Mouse (Mus musculus) adrenal gland, adult (tissue): ENCODE results near the gene Mdc1.

Experiments used
- DNase-seq, 2 experiments: peaks; one replicate each; pipeline ENCODE4 v3.0.0; 2022 to 2023; ENCODE audit warnings: low spot score in 1 of 2; ENCODE audit not compliant: inconsistent age in 2 of 2

The Mdc1 gene

DNA sequence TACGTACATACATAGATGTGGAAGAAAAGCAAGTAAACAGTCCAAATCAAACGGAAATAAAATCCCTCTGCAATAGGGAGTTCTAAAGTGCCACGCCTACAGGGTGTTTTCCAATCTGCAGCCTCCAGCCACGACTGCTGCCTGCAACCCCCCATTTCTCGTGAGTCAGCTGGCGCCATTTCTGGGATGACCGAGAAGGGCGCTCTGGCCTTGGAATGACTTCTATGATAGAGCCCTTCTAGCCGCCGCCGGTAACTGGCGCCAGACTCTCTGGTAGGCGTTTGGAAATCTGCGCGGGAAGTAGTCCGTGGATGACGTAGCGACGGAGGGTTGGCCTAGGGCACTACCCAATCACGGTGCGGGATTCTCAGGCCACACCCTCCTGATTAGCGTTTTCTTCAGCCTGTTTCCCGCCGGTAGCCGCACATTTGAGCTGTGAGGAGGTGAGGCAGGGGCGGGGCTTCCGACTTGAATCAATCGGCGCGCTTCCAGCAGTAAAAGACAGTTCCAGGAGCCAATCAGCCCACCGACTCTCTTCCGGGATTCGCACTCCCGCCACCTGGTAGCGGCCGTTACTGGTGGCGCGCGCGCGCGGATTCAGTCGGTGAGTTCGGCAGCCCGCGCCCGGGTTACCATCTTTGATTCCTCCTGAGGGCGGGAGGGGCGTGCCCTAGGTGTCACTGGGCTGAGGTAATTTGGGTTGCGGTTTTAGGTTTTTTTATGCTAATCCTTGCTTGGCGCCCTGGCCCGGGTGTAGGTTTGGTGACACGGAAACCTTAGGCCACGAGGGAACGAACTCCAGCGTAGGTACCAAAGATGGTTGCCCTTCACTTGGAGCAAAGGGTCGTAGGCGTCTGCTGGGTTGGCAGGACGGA, at the start of gene Mdc1:
Gene Mdc1, plus strand, starts transcription at position 440 of the 875 bp plus-strand sequence.
- DNase-seq: peak; percentile 100

DNA sequence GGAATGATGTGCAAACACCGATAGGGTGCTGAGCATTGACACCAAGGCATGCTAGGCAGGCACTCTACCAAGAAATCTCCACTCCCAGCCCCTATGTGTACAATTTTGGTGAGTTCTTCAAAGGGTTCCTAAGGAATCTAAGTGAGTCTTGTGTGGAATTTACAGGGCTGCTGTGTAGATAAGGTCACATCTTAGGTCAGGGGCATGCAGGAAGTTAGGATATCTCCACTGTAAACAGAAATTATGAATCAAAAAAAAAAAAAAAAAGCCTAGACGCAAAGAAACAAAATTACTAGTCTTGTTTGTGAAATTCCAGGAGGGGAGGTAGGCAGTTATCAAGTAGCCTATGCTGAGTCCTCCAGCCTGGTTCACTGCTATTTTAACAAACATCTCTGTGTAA, 48.5 kb upstream of the Mdc1 start:
- DNase-seq: no peak

DNA sequence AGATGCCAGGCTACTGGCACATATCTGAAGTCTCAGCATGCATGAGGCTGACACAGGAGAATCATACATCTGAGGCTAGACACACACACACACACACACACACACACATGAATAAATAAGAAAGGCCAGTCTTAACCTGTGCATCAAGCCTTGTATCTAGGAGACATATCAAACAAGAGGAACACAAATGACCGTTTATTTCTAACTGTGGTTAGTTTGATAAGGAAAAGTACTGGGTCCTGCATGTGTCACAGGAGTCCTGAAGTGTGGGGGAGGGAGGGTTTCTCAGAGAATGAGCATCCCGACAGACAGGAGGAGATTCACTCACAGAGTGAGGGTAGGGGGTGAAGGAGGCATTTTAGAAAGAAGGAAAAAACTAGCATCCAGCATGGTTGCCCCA, 46.2 kb upstream of the Mdc1 start:
- no peak for DNase-seq

DNA sequence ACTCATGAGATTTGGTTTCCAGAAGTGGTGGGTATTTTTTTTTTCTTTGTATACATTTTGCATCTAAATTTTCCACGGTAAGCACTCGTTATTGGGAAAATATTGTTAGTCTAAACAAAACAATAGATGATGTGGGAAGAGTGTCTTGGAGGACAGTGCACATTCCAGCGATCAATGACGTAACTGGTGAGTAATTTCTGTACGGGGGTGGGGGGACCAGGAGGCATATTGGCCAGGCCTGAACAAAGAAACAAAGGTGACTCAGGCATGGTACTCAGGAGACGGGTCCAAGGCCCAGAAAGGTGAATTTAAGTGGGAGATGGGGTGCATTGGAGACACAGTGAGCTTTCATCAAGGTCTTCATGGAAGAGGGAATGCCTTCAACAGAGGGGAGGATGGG, 45.7 kb upstream of the Mdc1 start:
- DNase-seq: no peak

DNA sequence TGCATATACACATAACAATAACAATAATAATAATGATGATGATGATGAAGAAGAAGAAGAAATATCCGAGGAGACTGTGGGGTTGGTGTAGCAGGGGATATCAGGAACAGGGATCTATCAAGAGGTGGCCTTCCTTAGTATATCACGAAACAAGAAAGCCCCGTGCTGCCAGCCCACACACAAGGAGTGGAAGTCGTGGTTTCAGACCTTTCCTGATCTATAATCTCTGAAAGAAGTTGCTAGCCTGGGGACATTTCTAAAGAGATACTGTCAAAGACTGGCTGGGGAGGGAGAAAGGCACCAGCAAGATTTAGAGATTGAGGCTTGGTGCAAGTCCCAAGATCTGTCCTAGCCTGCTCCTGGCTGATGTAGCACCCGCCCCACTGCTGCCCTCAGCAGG, 44.5 kb upstream of the Mdc1 start:
- DNase-seq: no peak

DNA sequence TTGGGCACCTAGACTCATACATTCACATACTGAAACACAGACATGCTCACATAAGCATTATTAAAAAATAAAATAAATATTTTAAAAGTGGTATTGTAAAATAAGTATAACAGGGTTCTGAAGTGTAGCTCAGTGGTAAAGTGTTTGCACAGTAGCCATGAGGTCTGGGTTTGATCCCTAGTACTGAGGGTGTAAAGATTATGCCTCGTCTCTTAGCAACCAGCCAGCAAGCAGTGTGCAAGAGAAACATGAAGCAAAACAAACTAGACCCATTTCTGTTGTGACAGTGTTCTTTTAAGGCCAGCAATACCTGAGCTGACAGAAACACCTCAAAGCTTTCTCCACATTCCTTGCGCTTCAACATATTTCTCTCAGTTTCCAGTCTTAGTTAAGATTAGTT, 40.4 kb upstream of the Mdc1 start:
- no peak for DNase-seq

DNA sequence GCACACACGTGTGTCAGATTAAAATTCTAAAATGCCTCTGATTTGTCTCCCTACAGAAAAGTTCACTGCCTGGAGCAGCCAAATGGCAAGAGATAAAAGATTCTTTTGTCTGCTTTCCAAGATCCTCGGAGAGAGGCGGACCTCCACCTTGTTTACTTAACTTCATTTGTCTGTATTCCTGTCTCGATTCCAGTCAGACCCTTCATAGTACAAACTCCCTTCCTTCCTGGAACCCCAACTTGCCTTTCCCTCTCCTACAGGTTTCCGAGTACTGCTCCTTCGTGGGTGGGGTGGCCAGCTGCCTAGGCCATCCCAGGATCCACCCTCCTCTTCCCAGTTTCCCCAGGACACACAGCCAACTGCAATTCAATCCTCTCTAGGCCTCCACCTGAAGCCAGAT, 38.3 kb upstream of the Mdc1 start:
- peak in 1 of 2 experiments; percentile 74 for DNase-seq

DNA sequence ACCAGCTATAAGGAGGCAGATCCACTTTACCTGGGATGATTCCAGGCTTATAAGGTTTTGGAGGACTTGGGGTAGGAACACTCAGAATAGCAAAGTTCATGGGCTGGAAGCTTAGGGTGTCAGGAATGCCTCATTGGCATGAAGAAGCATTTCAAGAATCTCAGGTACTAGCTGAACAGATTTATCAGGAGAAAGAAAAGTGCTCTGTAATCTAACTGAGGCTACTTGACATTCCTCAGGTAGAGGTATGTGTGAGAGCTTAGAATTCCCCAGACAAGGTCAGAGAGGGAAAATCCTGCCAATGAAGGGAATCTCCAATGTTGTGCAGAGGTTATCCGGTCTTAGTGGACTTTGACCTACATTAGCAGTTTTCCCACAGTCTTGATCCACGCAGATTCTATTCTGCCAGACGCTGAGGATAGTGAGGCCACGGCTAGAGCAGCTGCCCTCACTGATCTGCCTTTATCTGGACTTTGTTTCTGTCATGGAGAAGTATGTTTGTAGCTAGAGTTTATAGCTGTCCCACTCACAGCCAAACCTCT, 37.4 kb upstream of the Mdc1 start:
- DNase-seq: no peak

DNA sequence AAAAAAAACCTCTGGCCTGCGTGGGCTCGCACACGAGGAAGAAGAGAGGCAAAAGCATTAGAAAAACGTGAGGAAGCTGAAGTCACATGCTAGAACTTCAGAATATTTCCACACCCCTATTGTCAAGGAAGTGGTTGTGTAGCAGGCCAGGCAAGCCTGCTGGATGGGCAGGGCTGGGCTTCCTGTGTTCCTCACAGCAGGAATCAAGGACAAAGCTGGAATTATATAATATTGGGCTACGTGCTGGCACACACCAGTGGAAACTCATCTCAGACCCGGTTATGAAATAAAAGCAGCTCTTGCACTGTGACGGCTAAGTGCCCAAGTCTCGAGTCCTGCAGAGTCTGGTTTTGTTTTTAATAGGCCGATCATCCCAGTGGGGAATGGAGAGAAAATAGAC, 33.2 kb upstream of the Mdc1 start:
- peak; percentile 87 to 93 for DNase-seq

DNA sequence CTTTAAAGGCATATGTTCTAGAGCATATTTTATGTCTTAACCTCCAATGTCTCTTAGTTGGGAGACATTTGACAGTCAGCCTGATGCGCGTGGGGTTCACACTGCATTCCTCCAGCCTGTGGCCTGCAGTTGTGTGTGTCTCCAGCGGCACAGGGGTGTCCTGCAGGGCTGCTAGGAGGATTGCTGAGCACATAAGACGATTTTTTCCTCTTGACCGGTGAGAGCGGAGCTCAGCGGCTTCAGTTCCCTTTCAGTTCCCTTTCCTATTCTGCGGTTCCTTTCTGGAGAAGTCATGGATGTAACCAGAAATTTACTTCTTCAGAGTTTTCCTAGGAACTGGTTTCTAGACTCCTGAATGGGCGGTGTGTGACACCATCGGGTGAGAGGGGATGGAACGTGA, 31.9 kb upstream of the Mdc1 start:
- peak in 1 of 2 experiments; percentile 46 for DNase-seq

DNA sequence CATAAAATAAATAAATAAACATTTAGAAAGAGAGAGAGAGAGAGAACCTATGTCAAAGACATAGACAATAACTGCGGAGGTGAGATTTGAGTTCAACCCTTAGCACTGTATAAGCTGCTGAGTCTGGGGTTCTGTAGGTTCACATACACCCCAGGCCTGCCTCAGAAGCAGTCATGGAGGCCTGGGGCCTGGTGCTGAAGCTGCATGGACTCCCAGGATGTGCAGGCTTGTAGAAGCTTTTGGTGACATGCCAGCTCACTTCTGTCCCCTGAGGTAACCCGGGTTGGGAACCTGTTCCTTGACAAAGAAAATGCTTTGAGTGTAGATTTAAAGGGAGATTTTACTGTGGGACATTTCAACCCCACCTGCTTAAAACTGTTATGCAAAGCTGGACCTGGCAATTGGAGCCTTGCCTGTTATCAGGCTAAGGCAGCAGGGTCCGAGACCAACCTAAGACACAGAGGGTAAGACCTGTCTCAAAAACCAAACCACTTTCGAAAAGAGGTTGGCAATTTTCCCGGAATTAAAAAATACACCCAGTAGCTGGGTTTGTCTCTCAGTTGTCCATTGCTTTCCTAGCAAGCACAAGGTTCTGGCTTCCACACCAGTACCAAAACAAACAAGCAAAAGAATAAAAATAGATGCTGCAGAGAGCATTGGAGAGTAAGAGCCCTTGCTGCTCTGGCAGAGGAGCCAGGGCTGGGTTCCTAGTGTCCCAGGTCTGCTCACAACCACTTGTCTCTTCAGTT, 30.2 kb upstream of the Mdc1 start:
- peak in 1 of 2 experiments; percentile 56 for DNase-seq

DNA sequence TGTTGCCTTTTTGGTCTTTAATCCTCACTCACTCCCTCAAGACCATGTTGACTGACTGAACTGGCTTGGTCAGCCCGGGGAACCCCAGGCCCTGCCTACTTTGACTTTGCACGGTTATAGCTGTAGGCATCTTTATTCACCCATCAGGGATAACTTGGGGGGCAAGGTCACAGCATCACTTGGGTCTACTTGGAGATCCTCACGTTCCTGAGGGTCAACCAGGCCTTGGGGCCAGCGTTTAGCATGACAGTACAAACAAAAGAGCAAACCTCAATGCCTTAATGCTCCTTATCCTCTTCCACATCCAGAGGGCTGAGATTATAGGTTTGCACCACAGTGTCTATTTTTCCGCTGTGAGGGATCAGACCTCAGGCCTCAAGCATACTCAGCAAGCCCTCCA, 29.0 kb upstream of the Mdc1 start:
- peak in 1 of 2 experiments; percentile 47 for DNase-seq

DNA sequence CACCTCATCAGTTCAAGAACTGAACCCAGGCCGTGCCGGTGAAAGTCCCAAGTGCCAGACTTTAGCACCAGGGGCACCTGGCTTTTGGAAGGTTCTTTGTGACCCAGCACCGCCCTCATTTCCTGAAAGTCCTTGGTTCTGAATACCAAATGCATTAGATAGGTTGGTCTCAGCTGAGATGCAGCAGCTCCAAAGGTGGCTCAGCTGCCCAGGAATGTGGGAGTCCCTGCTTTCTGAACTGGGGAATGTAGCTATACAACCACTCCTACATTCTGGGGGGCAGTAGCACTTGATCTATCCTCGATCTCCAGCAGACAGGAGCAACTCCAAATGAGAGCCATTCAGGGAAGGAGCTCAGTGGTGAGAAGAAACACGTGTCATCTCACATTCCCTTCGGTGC, 28.6 kb upstream of the Mdc1 start:
- DNase-seq: no peak

DNA sequence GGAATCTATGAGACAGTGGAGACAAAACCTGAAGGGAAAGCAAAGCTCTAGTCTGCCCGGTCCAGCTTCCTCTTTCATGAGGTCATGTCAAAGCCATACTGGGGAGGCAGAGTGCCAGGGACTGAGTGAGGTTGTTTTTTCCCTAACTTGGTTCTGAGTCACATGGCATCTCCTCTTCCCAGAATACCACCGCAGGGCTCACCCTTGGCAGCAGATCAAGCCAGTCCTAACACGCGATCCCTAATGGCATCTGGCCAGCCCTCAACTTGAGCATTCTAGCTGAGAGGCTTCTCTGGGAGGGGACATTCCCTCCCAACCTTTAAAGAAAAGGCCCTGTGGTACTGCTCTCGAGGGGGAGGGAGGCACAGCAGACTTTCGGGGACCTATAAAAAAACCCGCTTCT, 28.1 kb upstream of the Mdc1 start:
- peak; percentile 96 to 98 for DNase-seq

DNA sequence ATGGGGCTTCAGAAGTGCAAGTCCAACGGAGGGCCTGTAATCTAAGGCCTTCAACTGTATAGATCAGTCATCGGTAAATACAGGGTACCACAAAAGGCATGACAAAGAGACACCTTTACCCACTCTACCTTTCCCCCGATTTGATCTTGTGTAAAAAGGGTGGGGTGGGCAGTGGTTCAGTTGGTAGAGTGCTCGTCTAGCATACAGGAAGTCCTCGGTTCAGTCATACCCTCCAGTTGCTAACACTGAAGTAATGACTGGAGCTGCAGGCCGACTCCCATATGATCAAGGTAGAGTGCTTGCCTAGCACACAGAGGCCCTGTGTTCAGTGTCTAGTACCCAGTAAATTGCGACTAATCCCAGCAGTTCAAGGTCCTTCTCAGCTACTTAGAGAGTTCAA, 27.7 kb upstream of the Mdc1 start:
- DNase-seq: peak in 1 of 2 experiments; percentile 48

DNA sequence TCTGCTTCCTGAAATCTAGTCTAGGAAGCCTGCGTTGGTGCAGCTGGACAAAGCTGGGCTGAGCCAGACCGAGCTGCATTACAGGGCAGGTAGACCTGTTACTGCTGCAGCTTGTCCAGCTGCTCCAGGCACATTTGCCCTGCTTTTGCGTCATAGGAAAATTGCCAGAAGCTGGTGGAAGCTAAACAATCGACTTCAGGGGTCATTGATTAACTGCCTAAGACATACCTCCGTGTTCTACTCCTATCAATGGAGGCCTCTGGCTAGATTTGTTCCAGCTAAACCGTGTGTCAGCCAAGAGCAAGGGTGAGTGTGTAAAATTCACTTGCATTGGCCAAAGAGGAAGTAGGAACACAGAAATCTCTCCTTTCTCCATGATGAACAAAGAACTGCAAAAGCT, 26.6 kb upstream of the Mdc1 start:
- DNase-seq: peak; percentile 18 to 62

DNA sequence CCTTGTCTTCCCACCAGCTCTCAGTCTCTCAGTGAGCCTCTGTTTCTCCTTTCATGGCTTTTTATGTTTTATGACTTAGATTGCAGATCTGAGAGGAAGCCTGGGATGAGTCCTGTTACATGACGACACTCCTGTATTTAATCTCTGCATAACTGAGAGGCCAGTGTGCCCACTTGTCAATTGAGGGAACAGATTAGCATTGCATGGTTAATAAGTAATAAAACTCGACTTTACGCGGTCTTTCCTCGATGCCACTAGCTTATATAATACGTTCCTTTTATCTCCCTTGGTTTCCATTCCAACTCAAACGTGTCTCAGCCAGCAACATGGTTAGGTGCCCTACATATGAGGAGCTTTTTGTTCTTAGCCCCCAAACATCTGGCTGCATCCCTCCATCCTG, 25.5 kb upstream of the Mdc1 start:
- DNase-seq: no peak

DNA sequence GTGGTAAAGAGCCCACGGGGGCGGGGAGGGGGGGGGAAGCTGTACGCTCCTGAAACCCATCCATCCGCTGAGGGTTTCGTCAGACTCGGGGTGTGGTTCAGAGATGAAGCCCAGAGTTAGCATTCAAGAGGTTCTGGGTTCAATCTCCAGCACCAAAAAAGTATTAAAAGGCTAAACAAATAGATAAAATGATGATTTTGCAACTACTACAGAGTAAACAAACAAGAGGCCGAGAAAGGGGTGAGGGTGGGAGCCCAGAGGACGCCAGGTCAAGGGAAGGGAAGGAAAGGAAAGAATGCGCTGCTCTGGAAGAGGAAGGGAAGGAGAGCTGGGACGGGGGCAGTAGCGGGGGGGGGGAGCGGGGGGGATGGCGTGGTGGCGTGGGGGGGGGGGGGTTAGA, 24.6 kb upstream of the Mdc1 start:
- DNase-seq: no peak

DNA sequence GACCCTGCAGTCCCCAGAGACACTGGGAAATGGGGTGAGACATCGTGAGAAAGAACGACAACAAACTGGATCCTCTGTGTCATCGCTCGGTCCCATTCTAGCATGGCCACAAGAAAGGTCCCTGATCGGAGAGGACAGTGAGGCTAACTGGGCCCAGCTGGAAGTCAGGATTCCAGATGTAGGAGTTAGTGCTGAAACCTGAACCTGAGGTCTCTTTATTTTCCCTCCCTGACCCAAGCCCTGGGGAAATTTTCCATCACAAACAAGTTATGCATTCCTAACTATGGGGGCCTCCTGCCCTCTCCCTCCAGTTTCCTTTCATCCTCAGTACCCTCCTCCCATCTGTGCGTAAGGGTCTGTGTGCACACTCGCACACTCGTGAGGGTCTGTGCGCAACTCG, 24.1 kb upstream of the Mdc1 start:
- DNase-seq: no peak

DNA sequence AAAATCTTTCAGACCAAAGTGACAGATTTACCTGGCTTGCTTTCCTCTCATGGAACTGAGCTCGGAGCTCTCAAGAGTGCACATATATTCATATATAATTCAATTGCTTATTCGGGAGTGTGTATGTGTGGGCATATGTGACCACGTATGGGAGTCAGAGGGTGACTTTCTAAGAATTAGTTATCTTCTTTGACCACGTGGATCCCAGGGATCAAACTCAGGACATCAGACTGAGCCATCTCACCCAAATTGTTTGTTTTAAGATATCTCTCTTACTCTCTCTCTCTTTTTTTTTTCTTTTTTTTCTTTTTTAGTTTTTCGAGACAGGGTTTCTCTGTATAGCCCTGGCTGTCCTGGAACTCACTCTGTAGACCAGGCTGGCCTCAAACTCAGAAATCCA, 21.2 kb upstream of the Mdc1 start:
- DNase-seq: no peak

DNA sequence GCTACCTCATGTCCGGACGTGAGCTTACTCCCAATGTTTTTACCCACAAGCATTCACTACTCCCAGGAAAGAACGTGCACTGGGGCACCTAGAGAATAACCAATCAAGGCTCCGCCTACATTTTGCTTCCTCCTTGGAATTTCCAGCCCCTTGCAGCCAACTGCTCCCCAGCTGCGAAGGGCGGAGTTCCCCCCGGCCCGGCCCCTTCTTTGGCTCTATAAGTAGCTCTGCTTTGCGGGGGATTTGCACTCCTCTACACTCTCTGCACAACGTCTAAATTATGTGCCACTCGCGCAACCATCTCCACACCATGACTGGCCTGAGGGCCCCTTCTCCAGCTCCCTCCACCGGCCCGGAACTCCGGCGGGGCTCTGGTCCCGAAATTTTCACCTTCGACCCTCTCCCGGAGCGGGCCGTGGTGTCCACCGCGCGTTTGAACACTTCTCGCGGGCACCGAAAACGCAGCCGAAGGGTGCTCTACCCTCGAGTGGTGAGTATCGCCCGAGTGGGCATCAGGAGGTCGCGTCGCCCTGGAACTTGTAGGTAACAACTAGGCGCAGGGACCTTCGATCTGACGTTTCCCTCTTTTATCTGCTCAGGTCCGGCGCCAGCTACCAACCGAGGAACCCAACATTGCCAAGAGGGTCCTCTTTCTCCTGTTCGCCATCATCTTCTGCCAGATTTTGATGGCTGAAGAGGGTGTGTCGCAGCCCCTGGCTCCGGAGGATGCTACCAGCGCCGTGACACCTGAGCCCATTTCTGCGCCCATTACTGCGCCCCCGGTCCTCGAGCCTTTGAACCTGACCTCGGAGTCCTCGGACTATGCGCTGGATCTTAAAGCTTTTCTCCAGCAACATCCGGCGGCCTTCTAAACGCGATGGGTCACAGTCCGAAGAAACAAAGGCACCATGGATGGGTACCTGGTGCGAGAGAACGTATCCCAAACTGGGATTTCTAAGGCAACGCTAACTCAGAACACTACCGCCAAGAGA, 19.6 kb upstream of the Mdc1 start, which contains the start of gene Ier3:
Gene Ier3, plus strand, starts transcription at position 246 of the 992 bp plus-strand sequence.
- peak; percentile 92 to 97 for DNase-seq
